Mouse (Mus musculus): ENCODE measurements around the gene Wdr6. TPM values are rescaled to one million over a fixed set of nuclear protein-coding genes. Genes with fewer than 3 reads are reported as not detected.
A peak's percentile ranks its signal among the peaks of the same experiment; 100 is the strongest.

Gene Wdr6
- total and polyA plus RNA-seq, 3 experiments = 43.5 to 44.9 TPM; not detected in 1

DNA sequence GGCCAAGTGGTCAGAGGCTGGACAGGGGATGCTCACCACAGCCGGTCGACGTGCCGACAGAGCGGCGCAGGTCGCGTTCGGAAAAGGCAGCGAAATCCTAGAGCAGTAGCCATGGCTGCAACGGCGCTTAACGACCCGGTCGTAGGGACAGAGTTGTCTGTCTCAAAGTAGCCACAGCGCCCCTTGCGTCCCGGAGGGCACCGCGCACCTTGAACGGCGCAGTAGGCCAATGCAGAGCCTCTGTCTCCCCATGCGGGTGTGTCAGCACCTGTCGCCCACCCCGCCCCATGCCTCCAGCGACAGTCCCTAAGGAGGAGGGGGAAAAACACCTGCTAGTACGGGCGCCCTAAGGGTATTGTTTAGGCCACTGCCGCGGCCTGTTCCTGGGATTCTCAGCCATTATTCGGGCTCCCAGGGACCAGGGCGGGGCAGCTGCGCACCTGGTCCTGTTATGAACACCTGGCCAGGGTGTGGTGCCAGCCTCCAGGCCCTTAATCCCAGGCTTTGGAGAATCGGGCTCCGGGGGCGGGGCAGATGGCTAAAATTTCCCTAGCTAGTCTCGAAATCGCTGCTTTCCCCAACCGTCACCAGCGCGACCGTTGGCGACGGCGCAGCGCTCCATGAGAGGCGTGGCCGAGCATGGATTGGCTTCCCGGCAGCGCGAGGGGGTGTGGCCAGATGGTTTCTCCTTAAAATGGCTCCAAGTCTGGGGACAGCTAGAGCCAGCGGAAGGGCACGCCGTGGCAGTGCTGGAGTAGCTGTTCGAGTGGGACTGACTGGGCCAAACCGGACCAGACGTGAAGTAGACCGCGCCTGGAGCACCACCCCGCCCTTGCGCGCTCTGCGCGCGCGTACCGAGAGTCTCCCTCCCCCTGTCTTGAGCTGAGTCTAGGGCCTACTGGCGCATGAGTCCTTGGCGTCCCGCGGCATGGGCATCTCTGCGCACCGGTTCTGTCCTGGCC is 11.4 kb downstream of the Wdr6 start, which contains the start of gene Ndufaf3 (continued):
- TF ChIP-seq UBTF (IDR thresholded peaks at IDR 0.05; ENCODE audit: borderline replicate concordance, insufficient read depth, low read depth, low read length) = peak; percentile 83; the same call in 1 of the 2 replicates
- peak; percentile 95 to 98 for TF ChIP-seq POLR2A (IDR thresholded peaks at IDR 0.05; ENCODE audit: control insufficient read depth in 1 of 2, insufficient read depth in 1 of 2, low read depth in 1 of 2, low read length in 2 of 2, poor library complexity in 1 of 2)
- TF ChIP-seq GATA1 (IDR thresholded peaks at IDR 0.05; ENCODE audit: low read depth, low read length) = no peak
- peak; percentile 80; the same call in 1 of the 2 replicates for TF ChIP-seq POLR2AphosphoS2 (IDR thresholded peaks at IDR 0.05; ENCODE audit: low read length)

DNA sequence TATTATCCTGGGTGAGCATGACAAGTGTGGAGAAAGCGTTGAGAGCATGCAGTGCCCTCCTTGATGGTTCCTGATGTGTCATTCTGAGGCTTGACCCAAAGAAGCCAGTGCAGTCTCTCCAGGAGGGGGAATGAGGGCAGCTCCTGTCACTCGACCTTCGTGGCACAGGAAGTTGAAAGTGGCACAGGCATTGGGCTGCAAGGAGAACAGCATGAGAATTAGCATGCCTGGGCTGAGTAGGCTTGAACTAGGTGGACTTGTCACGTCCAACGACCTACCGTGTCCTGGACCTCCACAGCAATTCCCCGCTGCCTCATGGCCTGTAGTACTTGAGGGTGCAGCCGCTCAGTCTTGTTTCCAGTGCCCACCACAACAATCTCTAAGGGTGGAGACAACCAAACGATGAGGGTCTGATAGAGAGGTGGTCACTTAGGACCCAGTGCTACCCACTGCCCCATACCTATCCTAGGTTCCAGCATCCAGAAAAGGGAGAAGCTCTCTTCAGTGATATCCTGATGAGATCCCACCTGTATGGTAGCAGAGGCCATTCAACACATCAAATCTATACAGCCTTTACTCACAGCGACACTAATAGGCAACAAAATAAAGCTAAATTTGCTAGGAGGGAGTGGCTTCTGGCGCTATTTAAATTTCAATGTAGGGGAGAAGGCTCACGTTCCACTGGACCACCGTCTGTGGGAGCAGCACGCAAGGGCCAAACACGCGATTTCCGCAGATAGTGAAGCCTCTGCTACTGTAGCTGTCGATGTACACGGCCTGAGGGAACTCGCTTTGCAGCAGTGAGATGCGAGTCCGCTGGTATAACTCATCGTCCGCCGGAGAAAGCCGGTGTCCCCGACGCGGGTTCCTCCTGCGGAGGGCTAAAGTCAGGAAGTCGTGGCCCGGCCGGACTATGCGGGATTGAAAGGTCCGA is 12.4 kb downstream of the Wdr6 start:
- Histone ChIP-seq H3K79me2 (ENCODE audit: control insufficient read depth, insufficient read depth, low read length, poor library complexity) (peaks cover 41% of the 10 kb centered on the region), H3K27ac (ENCODE audit: control insufficient read depth, low read depth, low read length) (peak overlapping the region; percentile 90), H3K9ac (ENCODE audit: control insufficient read depth, low read depth, low read length, poor library complexity, severe bottlenecking) (peak overlapping the region; percentile 89), H3K4me1 (ENCODE audit: control insufficient read depth in 1 of 2, insufficient read depth in 2 of 2, low read length in 2 of 2) (peaks cover 0 to 50% of the 10 kb centered on the region in 2 experiments; a peak in 3 of 4 replicates), H3K9me3 (replicated peaks; ENCODE audit: insufficient read depth, low read length) (no peaks in the 10 kb centered on the region), H3K4me3 (ENCODE audit: control insufficient read depth in 1 of 2, insufficient read depth in 1 of 2, low read depth in 2 of 2, low read length in 2 of 2) (peak overlapping the region; percentile 66 to 79), H3K27me3 (ENCODE audit: control insufficient read depth in 1 of 2, insufficient read depth in 2 of 2, low read length in 2 of 2) (no peaks in the 10 kb centered on the region), H3K36me3 (ENCODE audit: control insufficient read depth in 1 of 2, insufficient read depth in 2 of 2, low read length in 2 of 2) (peaks cover 4 to 35% of the 10 kb centered on the region in 2 experiments)
- peak; percentile 49 for DNase-seq (ENCODE audit: low read depth, low spot score)
- no peak; the same call in 1 of the 2 replicates for TF ChIP-seq ETS1 (IDR thresholded peaks at IDR 0.05; ENCODE audit: low read depth, low read length)
- TF ChIP-seq CHD1 (IDR thresholded peaks at IDR 0.05; ENCODE audit: low read depth, low read length) = peak; percentile 86; the same call in 1 of the 2 replicates
- no peak; the same call in 1 of the 2 replicates for TF ChIP-seq MAX (IDR thresholded peaks at IDR 0.05; ENCODE audit: low read length)
- TF ChIP-seq SIN3A (IDR thresholded peaks at IDR 0.05; ENCODE audit: low read length) = peak; percentile 40
- no peak for TF ChIP-seq USF2 (IDR thresholded peaks at IDR 0.05; ENCODE audit: borderline replicate concordance in 1 of 2, insufficient read depth in 1 of 2, low read depth in 1 of 2, low read length in 2 of 2)
- TF ChIP-seq SMC3 (IDR thresholded peaks at IDR 0.05; ENCODE audit: low read depth, low read length) = no peak
- peak; percentile 32; the same call in 1 of the 2 replicates for TF ChIP-seq BHLHE40 (IDR thresholded peaks at IDR 0.05; ENCODE audit: borderline replicate concordance, low read depth, low read length)
- TF ChIP-seq CHD2 (IDR thresholded peaks at IDR 0.05; ENCODE audit: low read length) = peak; percentile 21; the same call in 1 of the 2 replicates
- no peak for TF ChIP-seq MAZ (IDR thresholded peaks at IDR 0.05; ENCODE audit: low read depth, low read length)
- no peak for TF ChIP-seq JUND (IDR thresholded peaks at IDR 0.05; ENCODE audit: low read depth, low read length)
- TF ChIP-seq POLR2AphosphoS5 (IDR thresholded peaks at IDR 0.05; ENCODE audit: borderline replicate concordance, low read depth, low read length) = 0 out of 2 replicates have a peak, but pooled peaks have one; percentile 65
- no peak for TF ChIP-seq GATA1 (IDR thresholded peaks at IDR 0.05; ENCODE audit: low read depth, low read length)
- peak; percentile 49; the same call in 1 of the 2 replicates for TF ChIP-seq NELFE (IDR thresholded peaks at IDR 0.05; ENCODE audit: low read depth, low read length)
- no peak for TF ChIP-seq MEF2A (IDR thresholded peaks at IDR 0.05; ENCODE audit: extremely low read depth, insufficient replicate concordance, low read depth, low read length, poor library complexity, severe bottlenecking)
- TF ChIP-seq MAFK (IDR thresholded peaks at IDR 0.05; ENCODE audit: borderline replicate concordance, low read depth, low read length) = no peak
- TF ChIP-seq MXI1 (IDR thresholded peaks at IDR 0.05; ENCODE audit: low read depth, low read length) = 0 out of 2 replicates have a peak, but pooled peaks have one; percentile 23
- no peak for TF ChIP-seq GABPA (IDR thresholded peaks at IDR 0.05; ENCODE audit: low read depth, low read length)
- TF ChIP-seq HCFC1 (IDR thresholded peaks at IDR 0.05; ENCODE audit: low read depth, low read length) = no peak
- no peak for TF ChIP-seq ELF1 (IDR thresholded peaks at IDR 0.05; ENCODE audit: low read depth, low read length)
- TF ChIP-seq E2F4 (IDR thresholded peaks at IDR 0.05; ENCODE audit: borderline replicate concordance, low read depth, low read length) = no peak; the same call in 1 of the 2 replicates
- no peak for TF ChIP-seq EP300 (IDR thresholded peaks at IDR 0.05; ENCODE audit: low read depth in 1 of 2, low read length in 2 of 2)
- no peak for TF ChIP-seq NRF1 (IDR thresholded peaks at IDR 0.05; ENCODE audit: insufficient read depth, low read depth, low read length, poor library complexity, severe bottlenecking)
- TF ChIP-seq POLR2A (IDR thresholded peaks at IDR 0.05; ENCODE audit: control insufficient read depth in 1 of 2, insufficient read depth in 1 of 2, low read depth in 1 of 2, low read length in 2 of 2, poor library complexity in 1 of 2) = peak in 1 of 2 experiments; percentile 13; a peak in 1 of 4 replicates
- no peak for TF ChIP-seq TBP (IDR thresholded peaks at IDR 0.05; ENCODE audit: low read depth, low read length)
- TF ChIP-seq MYB (IDR thresholded peaks at IDR 0.05; ENCODE audit: low read depth, low read length) = no peak
- TF ChIP-seq ZMIZ1 (IDR thresholded peaks at IDR 0.05; ENCODE audit: low read depth, low read length) = peak; percentile 78
